Mouse (Mus musculus): ENCODE measurements at regions not wholly inside any gene's neighbourhood (a gene's known extent, or its start where the extent isn't known, plus 50 kb on each side); places are given as distances from the start of the nearest gene placed in this dataset.

- no peak for DNase-seq (ENCODE audit: low read depth in 3 of 3, low spot score in 3 of 3)
Measured at GRCm38 (mm10) chr9:61669729-61670520, 244.4 kb downstream of the Rplp1 start.

GRCm38 (mm10) chr9:61668723-61669122 is 245.6 kb downstream of the Rplp1 start:
- Histone ChIP-seq H3K27me3 (ENCODE audit: control insufficient read depth, insufficient read depth, low read length) (no peaks in the 10 kb centered on the region), H3K4me2 (ENCODE audit: low read depth) (no peak overlapping the region), H3K9ac (replicated peaks) (no peak overlapping the region), H3K27ac (no peak overlapping the region), H3K4me3 (ENCODE audit: insufficient read depth in 1 of 2, low read depth in 2 of 2, low read length in 2 of 2) (no peak overlapping the region), H3K9me3 (ENCODE audit: control insufficient read depth, low read length) (no peaks in the 10 kb centered on the region), H3K36me3 (replicated peaks; ENCODE audit: control insufficient read depth, insufficient read depth, low read depth) (no peaks in the 10 kb centered on the region), H3K4me1 (replicated peaks; ENCODE audit: control insufficient read depth in 2 of 2, insufficient read depth in 2 of 2, low read length in 1 of 2) (peaks cover 0 to 14% of the 10 kb centered on the region in 2 experiments; a peak in 2 of 4 replicates)
- 29% methylated on average over 8 of the region's 8 CpGs for WGBS (ENCODE audit: insufficient replicate concordance)
- no peak for TF ChIP-seq CTCF (IDR thresholded peaks at IDR 0.05; ENCODE audit: low read depth)
- no peak for TF ChIP-seq EP300 (IDR thresholded peaks at IDR 0.05; ENCODE audit: low read depth)
- ATAC-seq (ENCODE audit: insufficient read depth) (no peak), DNase-seq (ENCODE audit: low read depth in 3 of 3, low spot score in 3 of 3) (no peak)

More at GRCm38 (mm10) chr9:61669729-61670520, 244.4 kb downstream of the Rplp1 start:
- H3K4me2 ChIP-seq (ENCODE audit: low read depth), result no peak overlapping the region
- no peaks in the 10 kb centered on the region for H3K9me3 ChIP-seq (ENCODE audit: control insufficient read depth, low read length)
- H3K4me1 ChIP-seq (replicated peaks; ENCODE audit: control insufficient read depth in 2 of 2, insufficient read depth in 2 of 2, low read length in 1 of 2), result peaks cover 0 to 14% of the 10 kb centered on the region in 2 experiments; a peak in 2 of 4 replicates
- no peaks in the 10 kb centered on the region for H3K36me3 ChIP-seq (replicated peaks; ENCODE audit: control insufficient read depth, insufficient read depth, low read depth)
- H3K27me3 ChIP-seq (ENCODE audit: control insufficient read depth, insufficient read depth, low read length), result no peaks in the 10 kb centered on the region
- no peak overlapping the region for H3K9ac ChIP-seq (replicated peaks)
- H3K4me3 ChIP-seq (ENCODE audit: insufficient read depth in 1 of 2, low read depth in 2 of 2, low read length in 2 of 2), result no peak overlapping the region
- H3K27ac ChIP-seq, result no peak overlapping the region
- TF ChIP-seq EP300 (IDR thresholded peaks at IDR 0.05; ENCODE audit: low read depth) (no peak), CTCF (IDR thresholded peaks at IDR 0.05; ENCODE audit: low read depth) (no peak)
- WGBS (ENCODE audit: insufficient replicate concordance), result 5% methylated on average over 10 of the region's 10 CpGs
- ATAC-seq (ENCODE audit: insufficient read depth), result no peak

GRCm38 (mm10) chr9:61668157-61668697 is 246.1 kb downstream of the Rplp1 start:
- DNase-seq (ENCODE audit: low read depth in 3 of 3, low spot score in 3 of 3), result no peak
- Histone ChIP-seq H3K4me2 (ENCODE audit: low read depth) (no peak overlapping the region), H3K9ac (replicated peaks) (no peak overlapping the region), H3K4me3 (ENCODE audit: insufficient read depth in 1 of 2, low read depth in 2 of 2, low read length in 2 of 2) (no peak overlapping the region), H3K27me3 (ENCODE audit: control insufficient read depth, insufficient read depth, low read length) (no peaks in the 10 kb centered on the region), H3K4me1 (replicated peaks; ENCODE audit: control insufficient read depth in 2 of 2, insufficient read depth in 2 of 2, low read length in 1 of 2) (peaks cover 0 to 14% of the 10 kb centered on the region in 2 experiments; a peak in 2 of 4 replicates), H3K9me3 (ENCODE audit: control insufficient read depth, low read length) (no peaks in the 10 kb centered on the region), H3K36me3 (replicated peaks; ENCODE audit: control insufficient read depth, insufficient read depth, low read depth) (no peaks in the 10 kb centered on the region), H3K27ac (no peak overlapping the region)
- WGBS (ENCODE audit: insufficient replicate concordance), result 33% methylated on average over 1 of the region's 1 CpGs
- no peak for ATAC-seq (ENCODE audit: insufficient read depth)
- no peak for TF ChIP-seq EP300 (IDR thresholded peaks at IDR 0.05; ENCODE audit: low read depth)
- no peak for TF ChIP-seq CTCF (IDR thresholded peaks at IDR 0.05; ENCODE audit: low read depth)

- Histone ChIP-seq H3K27me3 (ENCODE audit: control insufficient read depth, insufficient read depth, low read length) (no peaks in the 10 kb centered on the region), H3K36me3 (replicated peaks; ENCODE audit: control insufficient read depth, insufficient read depth, low read depth) (no peaks in the 10 kb centered on the region), H3K4me2 (ENCODE audit: low read depth) (no peak overlapping the region), H3K27ac (no peak overlapping the region), H3K9me3 (ENCODE audit: control insufficient read depth, low read length) (no peaks in the 10 kb centered on the region), H3K4me3 (ENCODE audit: insufficient read depth in 1 of 2, low read depth in 2 of 2, low read length in 2 of 2) (no peak overlapping the region), H3K9ac (replicated peaks) (no peak overlapping the region), H3K4me1 (replicated peaks; ENCODE audit: control insufficient read depth in 2 of 2, insufficient read depth in 2 of 2, low read length in 1 of 2) (peaks cover 0 to 14% of the 10 kb centered on the region in 2 experiments; a peak in 2 of 4 replicates)
- no peak for TF ChIP-seq EP300 (IDR thresholded peaks at IDR 0.05; ENCODE audit: low read depth)
- TF ChIP-seq CTCF (IDR thresholded peaks at IDR 0.05; ENCODE audit: low read depth), result no peak
- no peak for ATAC-seq (ENCODE audit: insufficient read depth)
- 50% methylated on average over 4 of the region's 4 CpGs for WGBS (ENCODE audit: insufficient replicate concordance)
- no peak for DNase-seq (ENCODE audit: low read depth in 3 of 3, low spot score in 3 of 3)
Measured at GRCm38 (mm10) chr9:61667453-61668074, 246.8 kb downstream of the Rplp1 start.

GRCm38 (mm10) chr9:61666761-61667332 is 247.5 kb downstream of the Rplp1 start:
- Histone ChIP-seq H3K9me3 (ENCODE audit: control insufficient read depth, low read length) (no peaks in the 10 kb centered on the region), H3K27me3 (ENCODE audit: control insufficient read depth, insufficient read depth, low read length) (no peaks in the 10 kb centered on the region), H3K9ac (replicated peaks) (no peak overlapping the region), H3K4me1 (replicated peaks; ENCODE audit: control insufficient read depth in 2 of 2, insufficient read depth in 2 of 2, low read length in 1 of 2) (peaks cover 0 to 14% of the 10 kb centered on the region in 2 experiments; a peak in 2 of 4 replicates), H3K36me3 (replicated peaks; ENCODE audit: control insufficient read depth, insufficient read depth, low read depth) (no peaks in the 10 kb centered on the region), H3K27ac (no peak overlapping the region), H3K4me3 (ENCODE audit: insufficient read depth in 1 of 2, low read depth in 2 of 2, low read length in 2 of 2) (no peak overlapping the region), H3K4me2 (ENCODE audit: low read depth) (no peak overlapping the region)
- TF ChIP-seq EP300 (IDR thresholded peaks at IDR 0.05; ENCODE audit: low read depth) (no peak), CTCF (IDR thresholded peaks at IDR 0.05; ENCODE audit: low read depth) (no peak)
- no peak for DNase-seq (ENCODE audit: low read depth in 3 of 3, low spot score in 3 of 3)
- 46% methylated on average over 3 of the region's 3 CpGs for WGBS (ENCODE audit: insufficient replicate concordance)
- ATAC-seq (ENCODE audit: insufficient read depth), result no peak
